Mouse (Mus musculus) hindbrain, embryonic 16.5 days (tissue): ENCODE data around the gene Lrp6. TPM values are rescaled to one million over a fixed set of nuclear protein-coding genes. Genes with fewer than 3 reads are reported as not detected.

Experiments used
- ATAC-seq: fragments of 200-750 bp; cut with Nextera tagmentation; 2 replicates; pipeline ENCODE4 v1.8.0; 2017; ENCODE audit warnings: moderate TSS enrichment, moderate library complexity
- H3K27ac ChIP-seq: fragments of 300-500 bp; sonication (generic); 2 replicates; pipeline ENCODE4 v1.5.1; 2014; ENCODE audit warnings: low read depth, mild to moderate bottlenecking, control low read depth, low read length, moderate library complexity
- H3K27me3 ChIP-seq: fragments of 300-500 bp; sonication (generic); replicated peaks from 2 replicates; pipeline ENCODE4 v1.6.1; 2014; ENCODE audit warnings: low read length; ENCODE audit not compliant: control insufficient read depth, insufficient read depth
- H3K36me3 ChIP-seq: fragments of 300-500 bp; sonication (generic); 2 replicates; pipeline ENCODE4 v1.6.1; 2014; ENCODE audit warnings: mild to moderate bottlenecking, low read length, moderate library complexity, mixed read lengths; ENCODE audit not compliant: control insufficient read depth, insufficient read depth
- H3K4me1 ChIP-seq: fragments of 300-500 bp; sonication (generic); 2 replicates; pipeline ENCODE4 v1.6.1; 2014; ENCODE audit warnings: low read depth, low read length; ENCODE audit not compliant: control insufficient read depth, insufficient read depth
- H3K4me2 ChIP-seq: fragments of 300-500 bp; sonication (generic); 2 replicates; pipeline ENCODE4 v1.6.1; 2014; ENCODE audit warnings: mild to moderate bottlenecking, low read length, control low read depth, moderate library complexity
- H3K4me3 ChIP-seq: fragments of 300-500 bp; sonication (generic); 2 replicates; pipeline ENCODE4 v1.5.1; 2014; ENCODE audit warnings: mild to moderate bottlenecking, low read length, control low read depth, moderate library complexity
- H3K9ac ChIP-seq: fragments of 300-500 bp; sonication (generic); 2 replicates; pipeline ENCODE4 v1.6.1; 2014; ENCODE audit warnings: low read depth, mild to moderate bottlenecking, control low read depth, low read length, moderate library complexity
- H3K9me3 ChIP-seq: fragments of 300-500 bp; sonication (generic); 2 replicates; pipeline ENCODE4 v1.6.1; 2014; ENCODE audit warnings: mild to moderate bottlenecking, low read length, moderate library complexity; ENCODE audit not compliant: control insufficient read depth
- WGBS: fragments of 180-500 bp; shearing (Covaris S2); extraction: QIAGEN DNeasy Blood & Tissue Kit; methylation state at CpG from one replicate; pipeline ENCODE4 v1.1.7; 2014; 5-methylcytosine and 5-hydroxymethylcytosine counted together
- polyA plus RNA-seq: library from polyadenylated mRNA; unstranded; fragments of >200 nt; fragmentation: Nextera tagmentation; extraction: Ambion mirVana; gene quantifications from 2 replicates; pipeline ENCODE4 v1.2.1, GENCODE M21; 2015

Gene Lrp6
- polyA plus RNA-seq, 1 experiment from 2014 or later: 12.6 TPM

DNA sequence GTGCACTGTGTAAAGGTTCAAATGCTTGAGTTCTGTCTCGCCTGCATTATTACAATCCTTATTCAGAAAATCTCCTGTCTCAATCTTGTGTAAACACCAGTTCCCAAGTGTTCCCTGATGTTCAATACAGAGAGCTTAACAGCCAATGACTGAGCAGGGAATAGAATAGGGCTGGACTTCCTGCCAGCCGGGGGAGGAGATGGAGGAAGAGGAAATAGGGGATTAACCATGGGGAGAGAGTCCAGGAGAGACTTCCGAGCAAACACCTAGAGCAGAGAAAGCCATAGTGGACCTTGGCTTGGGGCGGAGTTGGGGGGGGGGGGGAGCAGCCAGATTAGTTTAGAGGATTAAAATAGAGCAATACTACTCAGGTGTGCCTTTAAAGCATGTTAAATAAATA, 51.3 kb downstream of the Lrp6 start:
- peaks cover 7% of the 10 kb centered on the region for H3K4me1 ChIP-seq
- H3K4me3 ChIP-seq: no peak overlapping the region
- whole genome bisulfite sequencing: 63% methylated on average over 4 of the region's 4 CpGs
- H3K4me2 ChIP-seq: no peak overlapping the region
- H3K27ac ChIP-seq: no peak overlapping the region
- H3K9ac ChIP-seq: no peak overlapping the region
- no peak for ATAC-seq
- no peaks in the 10 kb centered on the region for H3K27me3 ChIP-seq
- no peaks in the 10 kb centered on the region for H3K9me3 ChIP-seq
- no peaks in the 10 kb centered on the region for H3K36me3 ChIP-seq

DNA sequence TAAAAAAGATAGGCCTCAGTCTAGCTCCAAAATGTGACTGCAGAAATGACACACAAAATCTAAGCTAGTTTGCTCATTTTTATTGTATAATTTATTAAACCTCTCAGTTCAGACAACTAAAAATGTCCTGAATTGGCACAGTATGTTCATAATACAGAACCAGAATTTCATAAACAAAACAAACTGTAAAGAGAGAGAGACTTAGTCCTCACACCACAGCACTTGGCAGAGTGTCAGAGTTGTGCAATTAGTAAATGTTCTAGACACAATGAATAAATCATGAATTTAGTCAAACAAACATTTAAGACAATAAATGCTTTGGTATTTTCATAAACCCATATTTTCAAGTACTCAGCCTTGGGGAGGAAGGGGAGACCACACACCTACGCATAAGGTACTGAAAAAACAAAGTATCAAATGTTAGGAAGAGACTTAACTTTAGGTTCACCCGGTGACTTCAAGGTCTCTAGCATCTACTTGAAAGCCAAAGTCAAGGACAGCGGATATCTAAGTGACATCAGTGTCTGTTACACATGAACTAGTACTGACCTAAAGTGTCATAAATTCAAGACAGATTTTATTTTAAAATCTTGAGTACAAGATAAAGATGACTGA, 52.8 kb downstream of the Lrp6 start:
- Histone ChIP-seq H3K9ac (no peak overlapping the region), H3K4me2 (no peak overlapping the region), H3K36me3 (no peaks in the 10 kb centered on the region), H3K4me3 (no peak overlapping the region), H3K4me1 (peaks cover 12% of the 10 kb centered on the region), H3K9me3 (no peaks in the 10 kb centered on the region), H3K27me3 (no peaks in the 10 kb centered on the region), H3K27ac (no peak overlapping the region)
- no peak for ATAC-seq
- WGBS: 92% methylated on average over 3 of the region's 3 CpGs

DNA sequence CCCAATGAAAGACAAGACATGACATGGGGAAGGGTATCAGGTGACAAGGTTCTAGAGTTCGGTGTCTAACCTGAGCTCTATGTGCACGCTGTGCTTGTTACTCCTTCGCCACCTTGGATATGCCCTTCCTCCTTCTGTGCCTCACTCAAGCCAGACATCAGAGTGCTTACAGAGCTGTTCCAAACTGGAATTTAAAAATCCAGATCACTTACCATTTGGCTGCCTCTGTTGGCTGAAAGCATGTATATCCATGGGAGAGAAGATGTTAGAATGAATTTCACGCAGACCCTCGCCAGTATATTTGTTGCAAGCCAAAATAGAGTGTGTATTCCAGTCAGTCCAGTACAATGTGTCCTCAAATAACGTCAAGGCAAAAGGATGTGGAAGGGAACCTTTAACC, 53.8 kb downstream of the Lrp6 start:
- H3K27ac ChIP-seq: no peak overlapping the region
- no peak overlapping the region for H3K9ac ChIP-seq
- no peaks in the 10 kb centered on the region for H3K27me3 ChIP-seq
- no peak overlapping the region for H3K4me3 ChIP-seq
- H3K9me3 ChIP-seq: no peaks in the 10 kb centered on the region
- ATAC-seq: no peak
- no peak overlapping the region for H3K4me2 ChIP-seq
- WGBS: 76% methylated on average over 6 of the region's 6 CpGs
- peaks cover 12% of the 10 kb centered on the region for H3K4me1 ChIP-seq
- H3K36me3 ChIP-seq: no peaks in the 10 kb centered on the region

DNA sequence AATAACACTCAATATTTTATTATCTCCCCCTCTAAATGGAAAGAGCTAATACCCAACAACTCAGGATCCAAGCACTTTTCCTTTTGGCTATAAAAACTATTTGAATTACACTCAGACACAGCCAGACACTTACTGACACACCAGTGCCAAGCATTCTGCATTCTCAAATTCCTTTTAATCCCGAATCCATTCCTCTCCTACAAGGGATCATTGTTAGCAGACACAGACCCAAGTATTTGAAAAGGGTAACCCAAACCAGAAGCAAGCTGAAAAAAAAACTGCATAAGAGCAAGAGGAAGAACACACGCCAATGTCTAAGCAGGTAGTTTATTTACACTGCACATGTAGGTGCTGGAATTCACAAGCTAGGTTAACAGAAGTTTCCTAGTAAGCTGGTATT, 54.3 kb downstream of the Lrp6 start:
- Histone ChIP-seq H3K4me1 (peaks cover 12% of the 10 kb centered on the region), H3K36me3 (peaks cover 3% of the 10 kb centered on the region; the same call in 1 of the 2 replicates), H3K9me3 (no peaks in the 10 kb centered on the region), H3K27me3 (no peaks in the 10 kb centered on the region), H3K4me3 (no peak overlapping the region), H3K9ac (no peak overlapping the region), H3K27ac (no peak overlapping the region), H3K4me2 (no peak overlapping the region)
- WGBS: 58% methylated on average over 2 of the region's 2 CpGs
- no peak for ATAC-seq

DNA sequence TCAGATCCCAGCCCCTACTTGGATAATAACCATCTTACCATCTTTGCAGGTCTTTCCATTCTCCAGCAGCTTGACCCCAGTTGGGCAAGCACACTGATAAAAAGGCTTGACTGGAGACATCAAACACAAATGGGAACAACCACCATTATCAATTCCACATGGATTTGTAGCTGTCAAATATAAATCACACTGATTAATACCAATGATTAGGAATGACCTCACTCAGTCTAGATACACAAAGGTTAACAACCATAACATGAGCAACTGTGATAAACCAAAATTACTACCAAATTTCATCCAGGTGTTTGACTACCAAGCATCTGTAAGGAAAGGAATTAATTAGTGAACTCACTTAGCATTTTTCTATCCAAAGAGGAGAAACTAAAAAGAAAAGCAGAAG, 55.6 kb downstream of the Lrp6 start:
- no peak overlapping the region for H3K4me2 ChIP-seq
- no peak overlapping the region for H3K9ac ChIP-seq
- peaks cover 9% of the 10 kb centered on the region for H3K36me3 ChIP-seq
- H3K27ac ChIP-seq: no peak overlapping the region
- no peak for ATAC-seq
- H3K27me3 ChIP-seq: no peaks in the 10 kb centered on the region
- peaks cover 12% of the 10 kb centered on the region; the same call in 1 of the 2 replicates for H3K4me1 ChIP-seq
- H3K4me3 ChIP-seq: no peak overlapping the region
- no peaks in the 10 kb centered on the region for H3K9me3 ChIP-seq

DNA sequence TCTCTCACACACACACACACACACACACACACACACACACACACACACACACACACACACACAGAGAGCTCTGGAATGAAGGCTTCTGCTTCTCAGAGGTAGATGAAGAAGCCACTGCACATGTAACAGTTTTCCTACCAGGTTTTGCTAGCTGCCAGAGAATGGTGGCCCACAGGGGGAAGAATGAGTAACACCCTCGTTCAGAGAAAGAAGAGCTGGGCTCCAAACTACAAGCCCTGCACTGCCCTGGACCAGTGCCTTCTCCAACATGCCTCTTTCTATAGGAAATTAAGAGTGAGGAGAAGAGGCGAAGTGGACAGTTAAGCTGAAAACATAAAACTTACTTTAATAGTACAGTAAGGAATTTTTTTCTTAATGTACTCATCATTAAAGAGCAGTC, 56.5 kb downstream of the Lrp6 start:
- H3K9me3 ChIP-seq: no peaks in the 10 kb centered on the region
- H3K27ac ChIP-seq: no peak overlapping the region

DNA sequence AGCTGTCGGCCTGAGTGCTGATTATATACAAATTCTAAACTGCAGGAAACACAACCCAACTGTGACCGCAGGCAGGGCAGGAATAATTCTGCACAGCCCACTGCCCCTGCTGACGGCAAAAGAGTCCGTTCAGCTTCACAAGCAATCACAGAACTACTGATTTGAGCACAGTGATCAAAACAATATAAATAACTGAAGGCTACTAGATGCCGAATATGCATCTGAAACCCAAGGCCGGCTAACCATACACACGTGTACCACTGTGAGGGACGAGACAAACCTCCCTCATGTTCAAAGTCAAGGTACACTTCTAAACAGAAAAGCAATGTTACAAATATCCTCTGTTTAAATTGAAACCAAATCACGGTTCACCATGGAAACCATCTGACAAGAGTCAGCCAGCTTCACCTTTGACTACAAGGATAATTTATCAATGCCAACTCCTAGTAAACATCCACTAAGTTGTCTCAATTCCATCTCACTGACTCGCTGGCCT, 57.0 kb downstream of the Lrp6 start:
- peaks cover 13% of the 10 kb centered on the region for H3K36me3 ChIP-seq
- no peaks in the 10 kb centered on the region for H3K27me3 ChIP-seq
- no peak overlapping the region for H3K9ac ChIP-seq
- peak overlapping the region; percentile 15; the same call in 1 of the 2 replicates for H3K4me2 ChIP-seq
- no peaks in the 10 kb centered on the region for H3K9me3 ChIP-seq
- H3K4me3 ChIP-seq: no peak overlapping the region
- peaks cover 12% of the 10 kb centered on the region; the same call in 1 of the 2 replicates for H3K4me1 ChIP-seq
- H3K27ac ChIP-seq: peak overlapping the region; percentile 29; the same call in 1 of the 2 replicates
- 51% methylated on average over 10 of the region's 10 CpGs for WGBS
- ATAC-seq: peak; percentile 74

More for the DNA sequence above, 56.5 kb downstream of the Lrp6 start:
- Histone ChIP-seq H3K4me2 (no peak overlapping the region), H3K27me3 (no peaks in the 10 kb centered on the region), H3K9ac (no peak overlapping the region), H3K4me1 (peaks cover 12% of the 10 kb centered on the region; the same call in 1 of the 2 replicates), H3K4me3 (no peak overlapping the region), H3K36me3 (peaks cover 13% of the 10 kb centered on the region)
- WGBS: 46% methylated on average over 2 of the region's 2 CpGs
- no peak; the same call in 1 of the 2 replicates for ATAC-seq

DNA sequence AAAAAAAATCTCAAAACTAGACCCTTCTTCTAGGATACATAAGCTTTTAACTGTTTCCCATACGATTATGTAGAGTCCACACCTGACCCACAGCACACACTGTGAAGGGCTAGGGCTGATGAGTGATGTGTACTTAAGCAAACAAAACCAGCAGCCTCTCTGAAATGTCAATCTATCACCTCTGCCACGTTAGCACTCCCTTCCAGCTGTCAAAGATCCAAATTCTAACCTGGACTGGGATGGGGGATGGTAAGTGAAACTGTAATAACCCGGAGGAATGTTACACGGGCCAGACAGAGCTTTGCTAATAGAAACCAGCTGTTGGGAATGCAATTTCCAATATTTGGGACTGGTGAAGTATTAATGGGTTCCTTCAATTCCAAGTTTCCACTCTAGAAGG, 61.9 kb downstream of the Lrp6 start:
- 63% methylated on average over 4 of the region's 4 CpGs for WGBS
- no peaks in the 10 kb centered on the region for H3K27me3 ChIP-seq
- H3K4me1 ChIP-seq: peaks cover 3% of the 10 kb centered on the region; the same call in 1 of the 2 replicates
- no peak for ATAC-seq
- H3K36me3 ChIP-seq: peaks cover 13% of the 10 kb centered on the region
- no peak overlapping the region for H3K27ac ChIP-seq
- no peaks in the 10 kb centered on the region for H3K9me3 ChIP-seq
- no peak overlapping the region for H3K9ac ChIP-seq
- H3K4me2 ChIP-seq: no peak overlapping the region
- no peak overlapping the region for H3K4me3 ChIP-seq

DNA sequence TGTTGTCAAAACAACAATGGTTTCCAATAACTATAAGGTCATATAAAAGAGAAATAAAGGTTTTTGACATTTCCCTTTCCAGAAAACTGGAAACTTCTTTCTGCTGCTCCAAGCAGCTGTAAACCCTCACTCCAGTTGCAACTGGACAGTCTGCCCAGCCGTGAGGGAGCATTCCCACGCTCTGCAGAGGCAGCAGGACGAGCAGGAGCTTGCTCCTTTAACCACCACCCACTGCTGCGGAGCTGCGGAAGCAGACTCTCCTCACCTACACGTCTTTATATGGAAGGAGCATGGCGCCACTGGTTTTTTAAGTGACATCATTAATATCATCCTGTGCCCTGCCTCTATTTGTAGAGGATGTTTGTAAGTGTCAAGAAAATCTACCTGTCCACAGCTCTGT, 64.4 kb downstream of the Lrp6 start:
- H3K36me3 ChIP-seq: peaks cover 9% of the 10 kb centered on the region
- H3K27ac ChIP-seq: no peak overlapping the region
- no peak for ATAC-seq
- H3K4me1 ChIP-seq: no peaks in the 10 kb centered on the region
- H3K4me3 ChIP-seq: no peak overlapping the region
- H3K9ac ChIP-seq: no peak overlapping the region
- H3K4me2 ChIP-seq: no peak overlapping the region
- WGBS: 70% methylated on average over 7 of the region's 7 CpGs
- H3K27me3 ChIP-seq: no peaks in the 10 kb centered on the region
- H3K9me3 ChIP-seq: no peaks in the 10 kb centered on the region
